Mouse (Mus musculus): Measurements from ENCODE around the gene Evl. TPM values are rescaled to one million over a fixed set of nuclear protein-coding genes. Genes with fewer than 3 reads are reported as not detected.

The Evl gene
- total and polyA plus RNA-seq, 2 experiments from 2014 or later: 230 to 285 TPM

DNA sequence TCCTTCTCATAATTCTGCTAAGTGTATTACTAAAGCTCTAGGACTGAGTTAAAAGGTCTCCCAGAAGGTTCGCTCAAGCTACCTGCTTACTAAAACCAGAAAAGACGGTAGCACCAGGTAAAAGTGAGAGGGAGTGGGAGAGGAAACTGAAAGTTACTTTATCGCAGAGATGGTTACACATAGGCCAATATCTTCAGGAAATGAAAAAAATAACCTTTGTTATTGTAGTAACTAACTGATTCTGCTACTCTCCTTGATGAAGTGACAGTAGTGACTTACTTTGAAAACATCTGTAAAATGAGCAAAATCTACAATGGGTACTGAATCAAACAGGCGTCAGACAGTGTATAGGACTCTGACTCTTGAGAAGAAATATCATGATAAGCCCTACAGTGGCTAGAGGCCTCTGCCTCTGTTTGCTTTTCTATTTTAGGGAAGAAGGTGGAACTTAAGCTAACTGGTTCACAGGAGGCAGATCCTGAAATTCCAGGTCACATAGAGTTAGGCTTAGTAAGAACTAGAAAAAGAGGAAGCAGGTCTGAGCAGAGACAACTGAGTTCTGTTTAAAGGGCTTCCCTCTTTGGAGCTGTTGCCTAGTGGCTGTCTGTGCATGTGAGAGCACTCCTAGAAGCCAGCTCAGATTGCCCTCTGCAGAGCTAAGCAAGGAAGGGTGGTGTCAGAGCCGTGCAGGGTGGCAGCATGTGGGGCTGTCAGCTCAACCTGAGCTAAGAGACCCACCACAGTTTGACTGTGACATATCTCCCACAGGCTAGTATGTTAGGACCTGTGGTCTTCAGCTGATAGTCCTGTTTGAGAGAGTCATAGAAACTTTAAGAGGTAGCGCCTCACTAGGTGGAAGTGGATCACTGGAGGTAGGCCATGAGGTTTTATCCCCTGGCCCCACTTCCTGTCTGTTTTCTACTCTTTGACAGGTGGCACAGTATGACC lies 76.5 kb downstream of the Evl start:
- Histone ChIP-seq H3K9ac (replicated peaks; ENCODE audit: low read length, poor library complexity, severe bottlenecking) (no peak overlapping the region), H3K9me3 (ENCODE audit: low read length) (no peaks in the 10 kb centered on the region), H3K4me2 (ENCODE audit: low read depth, low read length, poor library complexity, severe bottlenecking) (no peak overlapping the region), H3K4me1 (ENCODE audit: insufficient read depth, low read length) (no peaks in the 10 kb centered on the region), H3K36me3 (ENCODE audit: insufficient read depth, low read length) (no peaks in the 10 kb centered on the region), H3K27ac (ENCODE audit: low read depth, low read length) (no peak overlapping the region), H3K27me3 (ENCODE audit: insufficient read depth, low read length) (no peaks in the 10 kb centered on the region), H3K4me3 (ENCODE audit: low read depth, low read length) (no peak overlapping the region)
- DNase-seq (ENCODE audit: low spot score) (no peak), ATAC-seq (ENCODE audit: low FRiP score) (no peak)
- 90% methylated on average over 6 of the region's 6 CpGs for WGBS
- no peak for TF ChIP-seq CTCF (IDR thresholded peaks at IDR 0.05)

DNA sequence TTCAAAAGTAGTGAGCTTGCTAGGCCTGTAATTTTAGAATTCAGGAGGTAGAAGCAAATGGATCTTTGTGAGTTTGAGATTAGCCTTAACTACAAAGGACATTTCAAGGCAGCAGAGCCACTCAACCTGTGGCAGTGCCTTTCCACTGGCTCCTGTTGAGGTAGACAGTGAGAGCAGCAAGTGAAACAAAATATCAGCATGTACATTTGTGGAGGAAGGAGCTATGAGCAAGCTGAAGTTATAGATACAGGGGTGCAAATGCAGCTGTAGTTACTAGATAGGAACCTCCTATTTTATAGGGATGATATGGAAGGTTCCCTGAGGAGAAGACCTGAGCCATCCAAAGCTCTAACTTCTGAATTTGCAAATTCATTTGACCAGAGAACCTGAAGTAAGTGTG lies 78.0 kb downstream of the Evl start:
- Histone ChIP-seq H3K4me2 (ENCODE audit: low read depth, low read length, poor library complexity, severe bottlenecking) (no peak overlapping the region), H3K4me1 (ENCODE audit: insufficient read depth, low read length) (no peaks in the 10 kb centered on the region), H3K36me3 (ENCODE audit: insufficient read depth, low read length) (0 out of 2 replicates have a peak, but pooled peaks cover 2% of the 10 kb centered on the region), H3K9ac (replicated peaks; ENCODE audit: low read length, poor library complexity, severe bottlenecking) (no peak overlapping the region), H3K9me3 (ENCODE audit: low read length) (no peaks in the 10 kb centered on the region), H3K27ac (ENCODE audit: low read depth, low read length) (no peak overlapping the region), H3K4me3 (ENCODE audit: low read depth, low read length) (no peak overlapping the region), H3K27me3 (ENCODE audit: insufficient read depth, low read length) (no peaks in the 10 kb centered on the region)
- ATAC-seq (ENCODE audit: low FRiP score): no peak
- no peak for TF ChIP-seq CTCF (IDR thresholded peaks at IDR 0.05)
- no peak for DNase-seq (ENCODE audit: low spot score)

DNA sequence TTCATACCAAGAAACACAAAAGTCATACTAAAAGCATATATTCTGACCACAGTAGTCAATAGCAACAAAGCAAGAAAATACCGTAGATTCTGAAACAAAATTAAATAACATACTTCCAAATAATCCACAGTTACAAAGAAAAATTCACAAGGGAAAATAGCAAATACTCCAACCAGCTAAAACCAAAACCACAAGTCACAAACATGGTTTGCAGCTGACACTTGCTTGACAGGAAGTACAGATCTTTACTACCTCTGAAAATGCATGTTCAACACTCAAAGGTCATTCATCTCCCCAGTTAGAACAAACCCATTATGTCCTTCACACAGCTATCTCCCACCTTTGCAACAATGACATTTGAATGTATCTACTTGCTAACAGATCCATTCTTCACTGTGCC lies 79.5 kb downstream of the Evl start:
- Histone ChIP-seq H3K9me3 (ENCODE audit: low read length) (no peaks in the 10 kb centered on the region), H3K36me3 (ENCODE audit: insufficient read depth, low read length) (0 out of 2 replicates have a peak, but pooled peaks cover 2% of the 10 kb centered on the region), H3K9ac (replicated peaks; ENCODE audit: low read length, poor library complexity, severe bottlenecking) (no peak overlapping the region), H3K27me3 (ENCODE audit: insufficient read depth, low read length) (no peaks in the 10 kb centered on the region), H3K4me3 (ENCODE audit: low read depth, low read length) (no peak overlapping the region), H3K4me2 (ENCODE audit: low read depth, low read length, poor library complexity, severe bottlenecking) (no peak overlapping the region), H3K27ac (ENCODE audit: low read depth, low read length) (no peak overlapping the region), H3K4me1 (ENCODE audit: insufficient read depth, low read length) (no peaks in the 10 kb centered on the region)
- DNase-seq (ENCODE audit: low spot score) (no peak), ATAC-seq (ENCODE audit: low FRiP score) (no peak)
- no peak for TF ChIP-seq CTCF (IDR thresholded peaks at IDR 0.05)
- WGBS: 94% methylated on average over 1 of the region's 1 CpGs

DNA sequence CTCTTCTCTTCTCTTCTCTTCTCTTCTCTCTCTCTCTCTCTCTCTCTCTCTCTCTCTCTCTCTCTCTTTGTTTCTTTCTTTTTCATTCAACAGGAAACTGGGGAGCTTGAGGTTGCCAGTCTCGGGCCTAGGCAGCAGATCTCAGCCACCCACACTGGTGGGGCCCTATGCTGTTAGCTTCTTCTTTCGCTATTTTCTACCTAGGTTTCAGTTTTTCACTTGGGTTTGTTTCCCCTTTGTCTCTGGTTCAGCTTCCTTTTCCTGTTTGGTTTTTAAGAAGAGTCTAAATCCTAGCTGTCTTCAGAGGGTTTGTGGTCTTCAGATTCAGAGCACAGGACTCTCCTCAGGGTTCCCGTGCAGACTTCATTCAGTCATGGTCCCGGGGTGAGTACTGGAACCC lies 81.0 kb downstream of the Evl start:
- no peaks in the 10 kb centered on the region for H3K27me3 ChIP-seq (ENCODE audit: insufficient read depth, low read length)
- no peak overlapping the region for H3K4me3 ChIP-seq (ENCODE audit: low read depth, low read length)
- H3K9ac ChIP-seq (replicated peaks; ENCODE audit: low read length, poor library complexity, severe bottlenecking): no peak overlapping the region
- no peak for ATAC-seq (ENCODE audit: low FRiP score)
- WGBS: 92% methylated on average over 4 of the region's 4 CpGs
- no peaks in the 10 kb centered on the region for H3K9me3 ChIP-seq (ENCODE audit: low read length)
- no peak for TF ChIP-seq CTCF (IDR thresholded peaks at IDR 0.05)
- no peak overlapping the region for H3K27ac ChIP-seq (ENCODE audit: low read depth, low read length)
- no peaks in the 10 kb centered on the region for H3K4me1 ChIP-seq (ENCODE audit: insufficient read depth, low read length)
- no peak overlapping the region for H3K4me2 ChIP-seq (ENCODE audit: low read depth, low read length, poor library complexity, severe bottlenecking)
- H3K36me3 ChIP-seq (ENCODE audit: insufficient read depth, low read length): 0 out of 2 replicates have a peak, but pooled peaks cover 2% of the 10 kb centered on the region
- DNase-seq (ENCODE audit: low spot score): no peak

DNA sequence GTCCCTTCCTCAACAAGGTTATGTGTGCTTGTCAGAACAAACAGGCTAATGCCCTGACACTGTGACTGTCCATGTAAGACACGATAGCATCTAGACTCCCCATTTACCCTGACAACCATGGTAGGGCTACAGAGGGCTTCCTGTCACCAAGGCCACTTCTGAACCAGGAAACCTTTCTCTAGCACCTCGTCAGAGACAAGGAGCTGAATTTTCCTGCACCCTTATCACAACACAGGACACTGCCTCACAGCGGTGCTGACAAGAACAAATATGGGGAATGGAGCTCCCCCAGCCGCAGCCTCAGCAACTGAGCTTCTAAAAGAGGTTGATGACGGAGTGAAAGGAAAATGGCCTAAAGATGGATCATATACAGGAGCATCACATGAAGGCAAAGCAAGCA lies 82.9 kb downstream of the Evl start:
- ATAC-seq (ENCODE audit: low FRiP score) (no peak), DNase-seq (ENCODE audit: low spot score) (no peak)
- no peak overlapping the region for H3K27ac ChIP-seq (ENCODE audit: low read depth, low read length)
- no peak overlapping the region for H3K4me3 ChIP-seq (ENCODE audit: low read depth, low read length)
- H3K4me2 ChIP-seq (ENCODE audit: low read depth, low read length, poor library complexity, severe bottlenecking): no peak overlapping the region
- H3K9me3 ChIP-seq (ENCODE audit: low read length): no peaks in the 10 kb centered on the region
- no peak for TF ChIP-seq CTCF (IDR thresholded peaks at IDR 0.05)
- H3K4me1 ChIP-seq (ENCODE audit: insufficient read depth, low read length): no peaks in the 10 kb centered on the region
- H3K36me3 ChIP-seq (ENCODE audit: insufficient read depth, low read length): 0 out of 2 replicates have a peak, but pooled peaks cover 2% of the 10 kb centered on the region
- no peaks in the 10 kb centered on the region for H3K27me3 ChIP-seq (ENCODE audit: insufficient read depth, low read length)
- H3K9ac ChIP-seq (replicated peaks; ENCODE audit: low read length, poor library complexity, severe bottlenecking): no peak overlapping the region
- WGBS: 90% methylated on average over 5 of the region's 5 CpGs

DNA sequence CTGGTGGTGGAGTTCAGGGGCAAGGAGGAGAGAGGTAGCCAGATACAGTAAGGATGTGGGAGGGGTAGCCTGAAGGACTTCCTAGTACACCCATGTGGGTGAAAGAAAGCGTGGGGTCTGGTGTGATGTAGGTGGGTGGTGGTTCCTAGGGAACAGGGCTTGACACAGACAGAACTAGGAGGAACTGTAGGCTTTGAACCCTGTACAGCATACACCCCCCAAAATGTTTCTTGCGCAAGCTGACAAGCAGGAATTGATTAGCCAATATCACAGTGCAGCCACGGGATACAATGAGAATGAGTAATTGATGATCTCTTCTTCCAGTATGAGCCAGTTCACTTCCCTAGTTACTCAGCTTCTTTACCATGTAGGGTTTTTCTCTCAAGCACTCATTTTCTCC lies 84.6 kb downstream of the Evl start:
- ATAC-seq (ENCODE audit: low FRiP score): no peak

More for the DNA sequence above, 84.6 kb downstream of the Evl start:
- WGBS: 91% methylated on average over 3 of the region's 3 CpGs
- Histone ChIP-seq H3K9ac (replicated peaks; ENCODE audit: low read length, poor library complexity, severe bottlenecking) (no peak overlapping the region), H3K36me3 (ENCODE audit: insufficient read depth, low read length) (0 out of 2 replicates have a peak, but pooled peaks cover 2% of the 10 kb centered on the region), H3K9me3 (ENCODE audit: low read length) (no peaks in the 10 kb centered on the region), H3K27me3 (ENCODE audit: insufficient read depth, low read length) (no peaks in the 10 kb centered on the region), H3K4me3 (ENCODE audit: low read depth, low read length) (no peak overlapping the region), H3K4me2 (ENCODE audit: low read depth, low read length, poor library complexity, severe bottlenecking) (no peak overlapping the region), H3K27ac (ENCODE audit: low read depth, low read length) (no peak overlapping the region), H3K4me1 (ENCODE audit: insufficient read depth, low read length) (no peaks in the 10 kb centered on the region)
- TF ChIP-seq CTCF (IDR thresholded peaks at IDR 0.05): no peak
- no peak for DNase-seq (ENCODE audit: low spot score)

Measured in midbrain, postnatal 0 days (tissue).